Mouse (Mus musculus): ENCODE measurements around the gene Serpinc1.
"Not testable (repeated sequence)": the region's sequence is repeated elsewhere in the genome, so short reads cannot be mapped to it uniquely, and the experiment has no call there.

Serpinc1 gene

GRCm38 (mm10) chr1:160978071-160978735, at the start of gene Serpinc1:
Gene Serpinc1, plus strand, starts transcription at chr1:160978585.
- DNase-seq (ENCODE audit: low spot score in 2 of 2), result no peak

DNA sequence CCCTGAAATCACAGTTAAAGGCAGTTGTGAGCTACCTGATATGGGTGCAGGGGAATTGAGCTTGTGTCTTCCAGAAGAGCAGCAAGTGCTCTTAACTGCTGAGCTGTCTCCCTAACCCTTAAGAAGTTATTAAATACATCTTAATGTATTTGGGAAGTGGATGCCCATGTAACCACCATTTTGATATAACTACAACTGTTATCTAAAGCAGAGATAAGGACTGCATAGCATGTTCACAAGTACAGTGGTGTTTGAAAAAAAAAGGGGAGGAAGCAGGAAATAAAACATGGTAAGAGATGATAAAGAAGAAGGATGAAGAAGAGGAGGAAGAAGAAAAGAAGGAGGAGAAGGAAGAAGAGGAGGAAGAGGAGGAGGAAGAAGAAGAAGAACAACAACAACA, 47.1 kb upstream of the Serpinc1 start:
- DNase-seq (ENCODE audit: low spot score in 2 of 2), result no peak

GRCm38 (mm10) chr1:160933896-160934482, 44.4 kb upstream of the Serpinc1 start:
- no peak for DNase-seq (ENCODE audit: low spot score in 2 of 2)

- DNase-seq (ENCODE audit: low spot score in 2 of 2), result no peak
These were observed 42.8 kb upstream of the Serpinc1 start for GRCm38 (mm10) chr1:160935551-160935950.

DNA sequence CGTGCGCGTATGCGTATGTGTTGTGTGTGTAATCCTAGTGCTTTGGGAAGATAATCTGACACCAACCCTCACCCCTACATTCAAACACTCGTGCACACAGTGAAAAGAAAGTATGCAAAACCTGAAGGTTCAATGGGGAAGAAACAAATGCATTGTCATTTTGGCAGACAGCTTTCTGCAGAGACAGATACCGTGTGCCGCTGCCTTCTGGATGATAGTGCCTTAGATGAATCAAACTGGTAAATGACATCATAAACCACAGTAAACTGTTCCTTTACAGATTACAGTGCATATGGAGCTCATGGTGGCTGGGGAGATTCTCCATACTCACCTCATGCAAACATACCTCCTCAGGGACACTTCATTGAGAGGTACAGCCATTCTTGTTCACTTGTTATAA, 15.2 kb upstream of the Serpinc1 start:
- no peak for DNase-seq (ENCODE audit: low spot score in 2 of 2)

GRCm38 (mm10) chr1:160967268-160967667, 11.1 kb upstream of the Serpinc1 start:
- no peak for DNase-seq (ENCODE audit: low spot score in 2 of 2)

GRCm38 (mm10) chr1:160968643-160969042, 9.7 kb upstream of the Serpinc1 start:
- DNase-seq (ENCODE audit: low spot score in 2 of 2), result no peak

DNA sequence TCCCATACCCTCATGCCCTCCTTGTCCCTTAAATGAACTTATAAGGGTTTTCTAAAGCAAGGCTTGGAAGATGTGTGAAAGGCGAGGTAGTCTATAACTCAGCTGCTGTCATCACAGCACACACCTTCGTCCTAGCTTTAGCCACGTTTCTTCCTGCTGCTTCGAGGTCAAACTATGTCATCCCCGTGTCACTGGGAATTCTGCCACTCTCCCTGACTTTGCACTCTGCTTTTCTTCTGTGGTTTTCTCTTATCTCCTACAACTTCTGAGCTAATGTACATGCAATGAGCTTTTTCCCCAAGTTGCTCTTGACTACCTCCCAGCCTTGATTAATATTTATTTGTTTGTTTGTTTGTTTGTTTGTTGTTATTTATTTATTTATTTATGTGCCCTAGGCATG, 1.6 kb downstream of the Serpinc1 start:
- no peak for DNase-seq (ENCODE audit: low spot score in 2 of 2)

GRCm38 (mm10) chr1:160980537-160981234, 2.3 kb downstream of the Serpinc1 start:
- DNase-seq (ENCODE audit: low spot score in 2 of 2), result no peak

GRCm38 (mm10) chr1:160981337-160981736, 3.0 kb downstream of the Serpinc1 start:
- no peak for DNase-seq (ENCODE audit: low spot score in 2 of 2)

GRCm38 (mm10) chr1:160982887-160983286, 4.5 kb downstream of the Serpinc1 start:
- no peak for DNase-seq (ENCODE audit: low spot score in 2 of 2)

- not testable (repeated sequence) for DNase-seq (ENCODE audit: low spot score in 2 of 2)
These were observed 6.3 kb downstream of the Serpinc1 start for GRCm38 (mm10) chr1:160984731-160985130.

GRCm38 (mm10) chr1:160985477-160985876, 7.1 kb downstream of the Serpinc1 start:
- DNase-seq (ENCODE audit: low spot score in 2 of 2), result no peak

GRCm38 (mm10) chr1:160986881-160987635, 8.7 kb downstream of the Serpinc1 start:
- no peak for DNase-seq (ENCODE audit: low spot score in 2 of 2)

GRCm38 (mm10) chr1:160989395-160989794, 11.0 kb downstream of the Serpinc1 start:
- DNase-seq (ENCODE audit: low spot score in 2 of 2), result no peak

- no peak for DNase-seq (ENCODE audit: low spot score in 2 of 2)
These were observed 15.5 kb downstream of the Serpinc1 start for GRCm38 (mm10) chr1:160993851-160994250.

- DNase-seq (ENCODE audit: low spot score in 2 of 2), result no peak
These were observed 26.6 kb downstream of the Serpinc1 start for GRCm38 (mm10) chr1:161004942-161005341.

GRCm38 (mm10) chr1:161005526-161005925, 27.1 kb downstream of the Serpinc1 start:
- no peak for DNase-seq (ENCODE audit: low spot score in 2 of 2)

DNA sequence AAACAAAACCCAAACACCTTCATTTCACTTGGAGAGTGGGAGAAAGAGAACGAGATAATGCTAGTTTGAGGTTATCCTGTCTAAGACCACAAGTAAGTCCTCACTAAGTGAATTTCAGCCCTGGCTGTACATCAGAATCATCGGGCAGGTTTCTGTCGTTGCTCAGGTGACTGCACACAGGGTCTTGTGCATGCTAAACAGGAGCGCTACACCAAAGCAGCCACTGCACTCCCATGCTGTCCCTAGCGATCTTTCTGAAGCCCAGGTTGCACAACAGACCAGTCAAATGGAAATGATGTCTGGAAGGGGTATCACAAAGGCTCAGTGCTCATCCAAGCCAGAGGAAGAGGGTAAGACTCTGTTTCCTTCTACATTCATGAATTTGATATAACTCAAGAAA, 28.1 kb downstream of the Serpinc1 start:
- no peak for DNase-seq (ENCODE audit: low spot score in 2 of 2)

- DNase-seq (ENCODE audit: low spot score in 2 of 2), result no peak
These were observed 29.7 kb downstream of the Serpinc1 start for GRCm38 (mm10) chr1:161008038-161008437.

- DNase-seq (ENCODE audit: low spot score in 2 of 2), result no peak
These were observed 32.1 kb downstream of the Serpinc1 start for GRCm38 (mm10) chr1:161010436-161010835.

GRCm38 (mm10) chr1:161016378-161016777, 38.0 kb downstream of the Serpinc1 start:
- DNase-seq (ENCODE audit: low spot score in 2 of 2), result no peak
